Mouse (Mus musculus): ENCODE results near the gene Syce3.

The Syce3 gene

DNA sequence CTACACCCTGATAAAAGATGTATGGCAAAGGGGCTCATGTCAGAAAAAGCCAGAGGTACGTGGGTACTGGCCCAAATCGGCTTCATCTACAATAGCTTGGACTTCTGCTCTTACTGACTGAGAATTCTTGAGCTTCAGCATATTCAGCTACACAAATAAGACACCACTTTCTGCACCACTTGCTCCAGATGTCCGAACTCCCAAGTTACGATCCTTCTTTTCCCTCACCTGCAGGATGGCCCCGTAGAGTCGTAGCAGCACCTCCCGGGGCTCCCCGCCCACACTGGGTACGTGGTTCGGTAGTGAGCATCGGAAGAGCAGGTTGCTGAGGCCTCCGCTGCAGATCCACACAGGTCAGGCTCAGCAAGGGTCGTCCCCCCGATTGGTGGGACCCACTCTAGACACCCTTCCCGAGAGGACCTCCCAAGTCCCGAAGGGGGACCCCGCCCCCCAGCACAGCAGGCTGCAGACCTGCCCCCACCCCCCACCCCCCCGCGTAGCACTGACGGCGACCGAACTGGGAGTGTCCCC, 18.6 kb upstream of the Syce3 start:
- no peak for TF ChIP-seq GATA4 (IDR thresholded peaks at IDR 0.05; ENCODE audit: insufficient replicate concordance, low read length)

DNA sequence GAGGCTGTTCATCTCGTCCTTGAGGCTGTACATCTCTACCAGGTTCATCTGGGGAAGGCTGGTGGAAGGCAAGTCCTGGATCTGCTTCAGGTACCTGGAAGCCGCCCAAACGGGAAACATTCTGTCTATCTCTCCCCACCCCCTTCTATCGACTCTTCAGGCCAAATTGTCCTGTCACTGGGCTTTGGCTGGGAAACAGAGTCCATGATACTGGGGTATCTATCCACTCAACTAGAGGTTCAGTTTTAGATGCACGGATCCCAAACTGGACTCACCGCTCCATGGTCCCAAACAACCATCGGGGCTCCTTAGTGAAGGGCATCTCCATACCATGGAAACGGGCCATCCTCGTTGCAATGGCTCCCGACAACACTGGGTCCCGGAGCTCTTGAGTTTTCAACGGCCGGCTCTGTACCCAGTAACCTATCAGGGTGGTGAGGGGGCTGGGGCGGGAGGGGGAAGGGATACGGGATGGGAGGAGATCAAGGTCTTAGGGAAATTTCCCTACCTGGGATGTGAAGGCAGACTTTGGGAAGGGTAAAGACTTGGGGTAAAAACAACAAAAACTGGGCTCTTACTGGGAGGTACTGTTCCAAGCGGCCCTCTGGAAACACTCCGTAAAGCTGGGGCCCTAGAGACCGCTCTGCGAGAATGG, 18.0 kb upstream of the Syce3 start:
- TF ChIP-seq GATA4 (IDR thresholded peaks at IDR 0.05; ENCODE audit: insufficient replicate concordance, low read length), result no peak

DNA sequence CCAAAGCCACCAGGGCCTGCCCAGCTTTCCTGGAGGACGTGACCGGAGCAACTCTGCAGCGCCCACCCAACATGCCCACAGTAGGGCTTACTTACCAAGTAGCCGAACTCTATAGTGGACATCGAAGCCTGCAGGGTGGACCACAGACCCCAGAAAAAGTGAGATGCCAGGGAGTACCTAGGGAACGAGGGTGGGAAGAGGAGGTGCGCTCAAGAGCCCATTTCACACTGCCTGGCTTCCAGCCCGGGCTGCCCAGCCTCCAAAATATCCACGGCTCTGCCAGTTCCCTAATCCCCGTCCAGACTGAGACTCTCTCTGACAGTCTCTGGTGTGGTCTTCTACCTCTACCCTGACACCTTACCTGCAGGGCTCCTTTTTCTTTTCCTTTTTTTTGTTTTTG, 16.4 kb upstream of the Syce3 start:
- TF ChIP-seq GATA4 (IDR thresholded peaks at IDR 0.05; ENCODE audit: insufficient replicate concordance, low read length), result no peak

DNA sequence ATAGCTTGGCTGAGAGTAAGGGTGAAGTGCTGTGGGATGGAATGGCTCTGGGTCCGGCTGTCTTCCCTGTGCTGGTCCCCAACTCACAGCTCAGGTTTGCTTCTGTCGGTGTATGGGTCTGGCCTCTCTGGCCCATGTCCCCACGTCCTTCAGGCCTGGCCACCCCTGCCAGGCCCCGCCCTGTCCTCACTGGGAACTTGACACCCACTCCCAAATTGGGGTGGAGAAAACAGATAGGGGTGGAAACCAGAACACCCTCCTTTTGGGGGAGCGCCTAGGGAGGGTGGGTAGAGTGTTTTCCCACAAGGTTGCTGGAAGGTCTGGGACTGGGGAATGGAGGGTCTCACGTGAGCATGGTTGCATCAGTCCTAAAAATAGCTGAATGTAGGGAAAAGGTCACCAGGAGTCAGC, 15.4 kb upstream of the Syce3 start, which contains the start of gene Cpt1b:
TSS of gene Cpt1b (minus strand) at position 153 of the 411 bp plus-strand sequence.
- TF ChIP-seq GATA4 (IDR thresholded peaks at IDR 0.05; ENCODE audit: insufficient replicate concordance, low read length), result no peak

DNA sequence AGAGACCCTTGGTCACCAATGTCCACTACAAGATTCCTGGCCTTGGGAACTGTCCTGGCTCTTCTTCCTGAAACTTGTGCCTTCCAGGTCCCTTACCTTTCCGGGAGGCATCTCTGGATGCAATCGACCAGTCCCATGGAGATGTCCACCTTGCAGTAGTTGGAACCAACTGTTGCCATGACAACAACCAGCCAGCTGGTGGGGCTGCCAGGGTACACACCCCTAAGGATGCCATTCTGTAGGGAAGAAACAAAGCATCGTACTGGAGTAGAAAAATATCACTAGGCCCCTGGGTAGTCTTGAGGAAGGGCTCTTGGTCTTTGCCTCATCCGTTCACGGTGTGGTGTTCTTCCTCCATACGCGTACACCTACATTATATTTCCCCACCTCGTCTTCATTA, 14.3 kb upstream of the Syce3 start:
- TF ChIP-seq GATA4 (IDR thresholded peaks at IDR 0.05; ENCODE audit: insufficient replicate concordance, low read length), result no peak

DNA sequence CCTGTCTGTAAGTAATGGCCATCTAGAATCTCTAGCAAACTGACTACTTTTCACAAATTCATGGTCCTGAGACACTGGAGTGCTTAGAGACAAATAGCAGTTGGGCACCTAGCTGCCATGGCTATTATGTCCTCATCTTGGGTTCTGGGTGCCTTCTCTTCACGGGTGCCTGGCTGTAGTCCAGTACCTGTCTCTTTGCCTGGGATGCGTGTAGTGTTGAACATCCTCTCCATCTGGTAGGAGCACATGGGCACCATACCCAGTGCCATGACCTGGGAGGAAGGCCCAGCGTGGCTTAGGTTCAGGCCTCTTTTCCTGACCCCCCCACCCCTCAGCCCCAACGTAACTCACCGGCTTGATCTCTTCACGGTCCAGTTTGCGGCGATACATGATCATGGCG, 11.6 kb upstream of the Syce3 start:
- TF ChIP-seq GATA4 (IDR thresholded peaks at IDR 0.05; ENCODE audit: insufficient replicate concordance, low read length), result no peak

DNA sequence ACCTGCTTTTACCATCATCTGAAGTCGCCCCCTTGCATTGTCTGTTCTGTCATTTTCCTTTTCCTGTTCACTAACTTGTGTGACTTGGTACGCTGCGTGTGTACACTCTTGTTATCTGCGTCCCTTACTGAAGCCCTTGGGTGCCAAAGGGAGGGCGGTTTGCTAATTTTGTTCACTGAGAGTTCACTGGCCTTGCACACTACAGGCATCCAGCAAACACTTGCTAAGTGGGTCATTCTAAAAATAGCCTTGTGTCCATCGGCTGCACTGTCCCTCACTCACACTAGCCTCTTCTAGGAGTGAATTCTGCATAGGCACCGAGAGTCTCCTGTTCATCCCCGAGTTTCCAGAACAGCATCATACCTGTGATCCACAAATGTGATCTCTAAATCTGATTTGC, 5.0 kb upstream of the Syce3 start:
- TF ChIP-seq GATA4 (IDR thresholded peaks at IDR 0.05; ENCODE audit: insufficient replicate concordance, low read length), result no peak

DNA sequence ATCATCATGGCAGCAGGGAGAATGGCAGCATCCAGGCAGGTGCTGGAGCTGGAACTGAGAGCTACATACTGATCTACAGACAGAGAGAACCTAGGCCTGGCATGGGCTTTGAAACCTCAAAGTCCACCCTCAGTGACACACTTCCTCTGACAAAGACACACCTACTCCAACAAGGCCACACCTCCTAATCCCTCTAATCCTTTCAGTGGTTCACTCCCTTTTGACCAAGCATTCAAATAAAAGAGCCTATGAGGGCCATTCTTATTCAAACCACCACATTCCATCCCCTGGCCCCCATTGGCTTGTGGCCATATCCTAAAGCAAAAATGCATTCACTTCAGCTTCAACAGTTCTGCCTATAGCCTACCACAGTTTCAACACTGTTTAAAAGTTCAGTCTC, 3.6 kb downstream of the Syce3 start:
- TF ChIP-seq GATA4 (IDR thresholded peaks at IDR 0.05; ENCODE audit: insufficient replicate concordance, low read length), result no peak

DNA sequence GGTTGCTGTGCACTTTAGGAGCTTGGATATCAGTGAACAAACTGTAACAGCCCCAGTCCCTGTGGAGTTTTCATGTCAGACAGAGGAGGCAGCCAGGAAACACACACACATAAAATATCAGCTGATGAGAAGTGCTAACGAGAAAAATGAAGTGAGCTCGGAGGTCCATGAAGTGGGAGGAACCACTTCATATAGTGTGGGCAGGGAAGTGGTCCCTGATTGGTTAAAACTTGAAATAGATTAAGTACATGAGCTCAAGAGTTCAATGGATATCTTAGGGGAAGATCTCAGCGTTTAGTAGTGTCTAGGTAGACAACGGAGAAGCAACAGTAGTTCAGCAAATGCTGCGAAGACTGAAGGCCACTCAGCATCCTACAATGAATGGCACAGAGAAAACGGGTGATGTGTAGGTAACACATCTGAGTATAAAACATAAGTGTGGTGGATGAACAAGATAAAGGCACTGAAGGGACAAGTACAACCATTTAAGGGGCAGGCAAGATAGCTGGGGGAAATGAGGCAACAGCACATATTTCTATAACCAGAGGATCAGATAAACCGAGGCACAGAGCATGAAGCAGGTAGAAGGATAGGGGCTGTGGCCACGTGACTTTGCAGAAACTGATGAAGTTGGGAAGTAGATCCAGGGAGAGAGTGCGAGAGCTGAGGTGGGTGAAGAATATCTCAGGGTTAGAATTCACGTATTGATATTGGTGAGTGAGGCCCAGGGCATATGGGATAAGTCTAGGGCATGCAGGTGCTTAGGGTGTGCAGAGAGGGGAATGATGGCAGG, 5.3 kb downstream of the Syce3 start:
- TF ChIP-seq GATA4 (IDR thresholded peaks at IDR 0.05; ENCODE audit: insufficient replicate concordance, low read length), result no peak

DNA sequence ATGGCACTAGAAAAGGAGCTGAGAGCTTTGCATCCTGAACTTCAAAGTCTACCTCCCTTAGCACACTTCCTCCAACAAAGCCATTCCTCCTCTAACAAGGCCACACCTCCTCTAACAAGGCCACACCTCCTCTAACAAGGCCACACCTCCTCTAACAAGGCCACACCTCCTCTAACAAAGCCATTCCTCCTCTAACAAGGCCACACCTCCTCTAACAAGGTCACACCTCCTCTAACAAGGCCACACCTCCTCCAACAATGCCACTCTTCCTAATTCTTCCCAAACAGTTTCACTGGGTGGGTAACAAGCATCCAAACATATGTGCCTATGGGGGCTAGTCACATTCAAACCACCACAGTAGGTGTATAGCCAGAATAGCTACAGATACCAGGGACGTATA, 7.8 kb downstream of the Syce3 start:
- TF ChIP-seq GATA4 (IDR thresholded peaks at IDR 0.05; ENCODE audit: insufficient replicate concordance, low read length), result no peak

DNA sequence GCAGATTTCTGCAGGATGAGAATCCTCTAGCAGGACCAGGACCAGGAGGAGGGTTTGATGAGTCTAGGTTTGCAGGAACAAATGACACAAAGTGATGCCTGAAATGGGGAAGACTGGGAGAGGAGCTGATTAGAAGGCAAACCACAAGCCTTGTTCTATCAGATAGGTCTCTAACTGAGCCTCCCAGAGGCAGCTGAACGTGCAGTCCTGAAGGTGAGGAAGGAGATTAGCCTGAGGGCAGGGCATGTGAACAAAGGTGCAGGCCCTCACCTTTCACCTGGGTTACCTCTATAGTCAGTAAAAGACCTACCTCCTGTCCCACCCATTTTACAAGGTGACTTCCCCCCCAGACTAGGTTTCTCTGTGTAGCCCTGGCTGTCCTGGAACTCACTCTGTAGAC, 10.6 kb downstream of the Syce3 start:
- TF ChIP-seq GATA4 (IDR thresholded peaks at IDR 0.05; ENCODE audit: insufficient replicate concordance, low read length), result no peak

DNA sequence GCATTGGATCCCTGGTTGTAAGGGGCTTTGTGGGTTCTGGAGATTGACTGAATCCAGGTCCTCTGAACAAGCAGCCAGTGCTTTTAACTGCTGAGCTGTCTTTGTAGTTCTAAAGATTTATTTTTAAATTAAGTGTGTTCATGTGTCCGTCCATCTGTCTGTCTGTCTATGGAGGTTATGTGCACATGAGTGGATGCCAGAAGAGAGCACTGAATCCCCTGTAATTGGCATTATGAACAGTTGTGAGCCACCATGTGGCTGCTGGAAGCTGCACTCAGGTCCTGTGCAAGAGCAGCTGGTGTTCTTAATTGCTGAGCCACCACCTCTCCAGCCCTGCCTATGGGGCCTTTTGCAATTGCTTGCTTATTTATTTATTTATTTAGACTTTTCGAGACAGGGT, 12.2 kb downstream of the Syce3 start:
- no peak for TF ChIP-seq GATA4 (IDR thresholded peaks at IDR 0.05; ENCODE audit: insufficient replicate concordance, low read length)

DNA sequence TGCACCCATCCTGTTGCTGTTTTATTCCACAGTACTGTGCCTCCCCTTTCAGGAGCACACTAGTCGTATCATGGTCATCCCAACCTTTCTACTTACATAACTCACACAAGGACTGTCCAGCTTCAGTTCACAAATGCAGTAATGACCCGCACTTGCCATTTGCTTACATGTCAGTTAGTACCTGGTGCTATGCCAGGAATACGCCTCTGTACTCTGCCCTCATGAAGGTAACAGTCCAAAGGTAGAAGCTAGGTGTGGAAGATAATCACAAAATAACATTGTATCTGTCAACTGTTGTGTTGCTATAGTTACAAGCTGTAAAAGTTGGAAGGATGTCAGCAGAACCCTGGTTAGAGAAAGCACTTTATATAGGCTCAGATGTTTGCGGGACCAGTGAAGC, 13.4 kb downstream of the Syce3 start:
- no peak for TF ChIP-seq GATA4 (IDR thresholded peaks at IDR 0.05; ENCODE audit: insufficient replicate concordance, low read length)

DNA sequence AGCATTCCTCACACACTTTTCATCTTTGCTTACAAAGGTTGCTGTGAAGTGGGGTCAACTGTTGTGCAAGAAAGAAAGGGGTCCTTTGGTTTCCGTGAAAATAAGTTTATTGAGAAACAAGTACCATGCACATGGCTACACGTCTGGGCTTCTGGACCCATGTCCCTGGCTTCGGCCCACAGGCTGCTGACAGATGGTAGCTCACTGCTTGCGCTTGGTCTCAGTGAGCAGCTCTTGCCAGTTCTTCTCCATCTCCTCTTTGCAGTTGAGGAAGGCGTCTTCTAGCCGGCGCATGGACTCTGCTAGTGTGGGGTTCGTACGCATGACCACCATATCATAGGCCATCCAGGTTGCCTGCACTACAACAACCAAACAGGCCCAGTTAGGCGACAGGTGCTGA, 20.2 kb downstream of the Syce3 start:
- TF ChIP-seq GATA4 (IDR thresholded peaks at IDR 0.05; ENCODE audit: insufficient replicate concordance, low read length), result no peak

DNA sequence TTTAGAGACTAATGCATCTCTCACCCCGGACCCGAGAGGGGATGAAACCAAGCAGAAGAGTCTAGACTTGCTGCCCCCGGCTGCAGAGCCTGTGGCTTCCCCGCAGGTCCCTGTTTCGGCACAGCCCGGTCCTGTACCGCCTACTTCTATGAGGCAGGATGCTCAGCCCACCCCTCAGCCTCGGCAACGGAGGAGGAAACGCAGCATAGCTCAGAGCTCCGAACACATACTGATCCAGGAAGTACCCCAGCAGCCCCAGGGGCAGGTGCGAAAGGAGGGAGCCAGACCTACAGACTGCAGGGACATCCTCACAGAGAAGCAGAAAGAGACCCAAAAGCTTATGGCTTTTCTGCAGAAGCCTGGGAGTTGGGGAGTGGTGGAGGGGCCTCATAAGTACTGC, 23.2 kb downstream of the Syce3 start:
- no peak for TF ChIP-seq GATA4 (IDR thresholded peaks at IDR 0.05; ENCODE audit: insufficient replicate concordance, low read length)

DNA sequence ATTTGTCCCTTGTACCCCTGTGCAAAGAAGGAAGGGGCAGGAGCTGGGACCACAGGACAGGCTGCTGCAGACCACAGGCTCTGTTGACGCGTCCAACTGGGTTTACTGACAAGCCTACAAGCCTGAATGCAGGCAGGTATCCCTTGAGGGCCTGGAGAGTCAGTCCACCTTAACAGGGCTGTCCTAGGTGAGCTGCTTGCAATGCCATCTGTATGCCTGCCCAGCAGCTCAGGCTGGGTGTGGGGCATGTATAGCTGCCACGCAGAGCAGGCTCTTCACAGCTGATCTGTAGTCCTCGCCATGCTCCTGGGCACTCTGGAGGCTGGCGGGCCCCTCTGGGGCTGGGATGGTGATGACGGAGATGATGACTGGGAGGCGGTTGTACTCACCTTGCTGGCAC, 25.7 kb downstream of the Syce3 start, which contains the start of gene Klhdc7b:
TSS of gene Klhdc7b (plus strand) at position 301 of the 400 bp plus-strand sequence.
- TF ChIP-seq GATA4 (IDR thresholded peaks at IDR 0.05; ENCODE audit: insufficient replicate concordance, low read length), result no peak
